Mouse (Mus musculus): ENCODE results near the gene Phc3. TPM values are rescaled to one million over a fixed set of nuclear protein-coding genes. Genes with fewer than 3 reads are reported as not detected.
A peak's percentile ranks its signal among the peaks of the same experiment; 100 is the strongest.
"Not testable (repeated sequence)": the region's sequence is repeated elsewhere in the genome, so short reads cannot be mapped to it uniquely, and the experiment has no call there.

Gene Phc3
- polyA plus RNA-seq, 1 experiment: 8.6 TPM

DNA sequence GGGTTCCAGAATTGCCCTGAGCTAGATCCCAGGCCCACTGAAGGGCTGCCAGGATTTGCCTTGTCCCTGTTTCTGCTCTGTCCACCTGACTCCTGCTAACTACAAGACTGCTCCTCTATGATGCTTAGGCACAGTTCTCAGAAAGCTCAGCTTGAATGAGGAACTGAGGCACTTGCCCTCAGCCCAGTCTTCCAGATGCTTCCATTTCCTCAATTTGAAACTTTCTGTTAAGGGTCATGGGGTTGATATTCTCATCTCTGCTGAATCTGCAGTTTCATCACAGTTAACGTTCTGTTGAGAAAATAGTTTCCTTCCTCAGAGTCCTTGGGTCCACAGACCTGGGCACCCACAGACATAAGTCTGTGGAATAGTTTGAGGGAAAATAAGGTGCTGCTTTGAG, 104.6 kb downstream of the Phc3 start:
- Histone ChIP-seq H3K27ac (replicated peaks; ENCODE audit: low read depth, low read length) (peak overlapping the region; percentile 85), H3K4me1 (ENCODE audit: control insufficient read depth, insufficient read depth, insufficient read length, low read length) (peaks cover 38% of the 10 kb centered on the region)

DNA sequence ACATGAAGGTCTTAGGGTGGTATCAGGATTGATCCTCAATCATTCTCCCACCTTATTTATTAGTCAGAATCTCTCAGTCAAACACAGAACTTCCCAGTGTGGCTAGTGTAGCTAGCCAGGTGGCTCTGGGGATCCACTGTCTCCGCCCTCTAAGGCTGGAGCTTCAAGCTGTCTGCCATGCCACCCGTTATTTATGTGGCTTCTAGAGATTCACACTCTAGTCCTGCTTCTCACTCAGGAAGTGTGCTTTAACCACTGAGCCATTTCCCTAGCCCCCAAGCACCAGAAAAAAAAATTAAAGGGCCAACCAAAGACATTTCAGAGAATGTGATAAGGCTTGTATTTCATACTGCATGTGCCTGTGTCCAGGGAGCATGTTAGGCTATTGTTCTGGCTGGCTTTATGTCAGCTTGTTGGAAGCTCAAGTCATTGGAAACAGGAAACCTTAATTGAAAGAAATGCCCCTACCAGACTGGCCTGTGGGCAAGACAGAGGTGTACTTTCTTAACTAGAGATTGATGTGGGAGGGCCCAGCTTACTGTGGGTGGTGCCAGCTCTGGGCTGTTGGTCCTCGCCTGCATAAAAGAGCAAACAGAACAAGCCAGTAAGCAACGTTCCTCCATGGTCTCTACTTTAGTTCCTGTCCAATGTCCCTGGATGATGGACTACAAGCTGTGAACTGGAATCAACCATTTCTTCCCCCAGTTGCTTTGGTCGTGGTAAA, 105.3 kb downstream of the Phc3 start:
- Histone ChIP-seq H3K27ac (replicated peaks; ENCODE audit: low read depth, low read length) (peak overlapping the region; percentile 85), H3K4me3 (ENCODE audit: insufficient read depth, low read depth, low read length) (no peak overlapping the region), H3K4me1 (ENCODE audit: control insufficient read depth, insufficient read depth, insufficient read length, low read length) (peaks cover 35% of the 10 kb centered on the region)

More for the DNA sequence above, 104.6 kb downstream of the Phc3 start:
- H3K4me3 ChIP-seq (ENCODE audit: insufficient read depth, low read depth, low read length): no peak overlapping the region

GRCm38 (mm10) chr3:30860705-30861104, 108.5 kb downstream of the Phc3 start:
- Histone ChIP-seq H3K27ac (replicated peaks; ENCODE audit: low read depth, low read length) (no peak overlapping the region), H3K4me3 (ENCODE audit: insufficient read depth, low read depth, low read length) (no peak overlapping the region), H3K4me1 (ENCODE audit: control insufficient read depth, insufficient read depth, insufficient read length, low read length) (peaks cover 23% of the 10 kb centered on the region; the same call in 1 of the 2 replicates)

- not testable (repeated sequence) for H3K27ac ChIP-seq (replicated peaks; ENCODE audit: low read depth, low read length); H3K4me3 ChIP-seq (ENCODE audit: insufficient read depth, low read depth, low read length)
Measured at GRCm38 (mm10) chr3:30859599-30859998, 109.6 kb downstream of the Phc3 start.

DNA sequence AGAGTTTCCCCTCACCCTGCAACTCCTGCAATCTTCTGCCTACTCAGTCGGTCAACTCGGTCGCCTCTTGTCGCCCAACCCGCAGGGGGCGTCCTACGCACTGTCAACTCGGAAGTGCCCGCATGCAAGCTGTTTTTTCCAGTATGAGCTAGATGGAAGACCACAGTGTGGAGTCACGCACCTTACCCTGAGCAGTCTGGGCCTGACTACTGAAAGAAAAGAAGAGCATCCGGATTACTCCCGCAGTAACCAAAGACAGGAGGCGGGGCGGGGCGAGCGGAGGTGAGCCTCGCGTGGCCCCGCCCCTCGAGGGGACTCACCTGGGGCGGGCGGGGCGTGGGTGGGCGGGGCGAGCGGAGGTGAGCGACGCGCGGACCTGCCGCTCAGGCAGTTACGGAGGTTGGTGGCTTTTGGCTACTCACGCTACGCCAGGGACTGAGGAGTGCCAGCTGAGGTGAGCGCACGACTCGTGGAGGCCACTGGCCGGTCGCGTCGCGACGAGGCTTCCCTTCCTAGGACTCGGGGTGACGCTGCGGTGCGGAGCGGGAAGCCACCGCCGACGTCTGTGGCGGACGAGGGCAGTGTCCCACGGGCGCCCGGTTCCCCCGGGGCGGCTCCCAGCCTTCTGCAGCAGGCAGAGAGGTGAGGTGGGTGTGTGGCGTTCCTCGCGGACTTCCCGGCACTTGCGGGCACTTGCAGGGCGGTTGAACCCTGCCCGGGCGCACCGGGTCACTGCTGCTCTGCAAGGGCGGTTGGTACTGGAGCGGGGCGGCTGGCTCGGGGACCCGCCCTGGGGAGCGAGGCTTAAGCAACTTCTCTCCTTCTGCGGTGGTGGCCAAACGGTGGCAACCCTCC, 113.4 kb downstream of the Phc3 start, which contains the start of gene Gpr160:
Gene Gpr160, plus strand, starts transcription at position 347 of the 855 bp plus-strand sequence.
- Histone ChIP-seq H3K4me3 (ENCODE audit: insufficient read depth, low read depth, low read length) (peak within 1 kb of the TSS; percentile 76), H3K4me1 (ENCODE audit: control insufficient read depth, insufficient read depth, insufficient read length, low read length) (peaks cover under 1% of the 10 kb centered on the region; the same call in 1 of the 2 replicates), H3K27ac (replicated peaks; ENCODE audit: low read depth, low read length) (peak within 1 kb of the TSS; percentile 82)

More at GRCm38 (mm10) chr3:30859599-30859998, 109.6 kb downstream of the Phc3 start:
- peaks cover 17% of the 10 kb centered on the region; the same call in 1 of the 2 replicates for H3K4me1 ChIP-seq (ENCODE audit: control insufficient read depth, insufficient read depth, insufficient read length, low read length)

DNA sequence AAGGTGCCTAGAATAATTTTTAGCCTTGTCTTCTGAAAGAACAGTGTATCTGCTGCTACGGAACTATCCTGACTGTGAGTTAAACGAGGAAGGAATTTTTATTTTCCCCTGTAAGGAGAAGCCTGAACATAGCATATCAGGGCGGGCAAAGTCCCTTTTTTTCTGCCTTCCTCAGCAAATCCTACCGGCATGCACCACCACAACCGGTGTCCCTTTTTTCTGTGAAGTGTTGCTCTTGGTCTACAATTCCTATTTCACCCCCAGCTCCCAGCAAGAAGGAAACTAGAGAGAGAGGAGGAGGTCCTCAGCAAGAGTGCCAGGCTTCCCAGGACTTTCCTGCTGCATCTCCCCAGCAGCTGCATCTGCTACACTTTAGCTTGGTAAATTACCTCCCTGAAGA, 115.6 kb downstream of the Phc3 start:
- H3K4me1 ChIP-seq (ENCODE audit: control insufficient read depth, insufficient read depth, insufficient read length, low read length): no peaks in the 10 kb centered on the region
- H3K27ac ChIP-seq (replicated peaks; ENCODE audit: low read depth, low read length): no peak overlapping the region
- H3K4me3 ChIP-seq (ENCODE audit: insufficient read depth, low read depth, low read length): no peak overlapping the region

DNA sequence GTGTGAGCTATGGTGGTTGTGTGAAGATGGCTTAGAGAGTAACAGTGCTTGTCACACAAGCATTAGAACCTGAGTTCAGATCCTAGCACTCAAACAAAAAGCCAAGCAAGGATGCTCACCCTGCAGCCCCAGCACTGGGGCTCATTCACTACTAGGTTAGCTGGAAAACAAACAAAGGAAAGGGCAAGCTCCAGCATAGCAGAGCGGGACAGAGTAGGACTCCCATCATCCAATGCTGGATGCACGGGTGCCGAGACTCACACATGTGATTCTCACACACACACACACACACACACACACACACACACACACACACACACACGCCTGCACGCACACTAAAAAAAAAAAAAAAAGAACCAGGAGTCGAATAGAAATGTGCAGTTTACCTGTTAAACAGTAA, 117.8 kb downstream of the Phc3 start:
- Histone ChIP-seq H3K27ac (replicated peaks; ENCODE audit: low read depth, low read length) (no peak overlapping the region), H3K4me1 (ENCODE audit: control insufficient read depth, insufficient read depth, insufficient read length, low read length) (no peaks in the 10 kb centered on the region), H3K4me3 (ENCODE audit: insufficient read depth, low read depth, low read length) (no peak overlapping the region)

Other genes starting within 250 kb of the Phc3 start
- gene Samd7, start 223.1 kb downstream of the Phc3 start, polyA plus RNA-seq (2012; ENCODE audit: insufficient read depth, insufficient read length, missing spikeins): not detected in 2 replicates
- gene Sec62, start 176.5 kb downstream of the Phc3 start, polyA plus RNA-seq (2012; ENCODE audit: insufficient read depth, insufficient read length, missing spikeins): 70.6 and 78.5 TPM in 2 replicates
- 5.2 and 11.9 TPM in 2 replicates for gene Gpr160, start 113.5 kb downstream of the Phc3 start, polyA plus RNA-seq (2012; ENCODE audit: insufficient read depth, insufficient read length, missing spikeins)
- gene Prkci, start 26.3 kb upstream of the Phc3 start, polyA plus RNA-seq (2012; ENCODE audit: insufficient read depth, insufficient read length, missing spikeins): 15.9 and 42.5 TPM in 2 replicates
- 18.4 and 21.4 TPM in 2 replicates for gene Skil, start 125.6 kb upstream of the Phc3 start, polyA plus RNA-seq (2012; ENCODE audit: insufficient read depth, insufficient read length, missing spikeins)
- gene Cldn11, start 180.5 kb upstream of the Phc3 start, polyA plus RNA-seq (2012; ENCODE audit: insufficient read depth, insufficient read length, missing spikeins): not detected in 2 replicates